Mouse (Mus musculus) hindbrain, embryonic 13.5 days (tissue): Measurements from ENCODE around the gene Afap1l2. TPM values are rescaled to one million over a fixed set of nuclear protein-coding genes. Genes with fewer than 3 reads are reported as not detected.

Experiments
- ATAC-seq: fragments of 200-750 bp; cut with Nextera tagmentation; 2 replicates; pipeline ENCODE4 v1.8.0; 2017; ENCODE audit warnings: moderate TSS enrichment; ENCODE audit not compliant: low FRiP score
- H3K27ac ChIP-seq: fragments of 300-500 bp; sonication (generic); 2 replicates; pipeline ENCODE4 v1.5.1; 2015; ENCODE audit warnings: inconsistent platforms, mild to moderate bottlenecking, moderate library complexity
- H3K27me3 ChIP-seq: fragments of 300-500 bp; sonication (generic); 2 replicates; pipeline ENCODE4 v1.6.1; 2015; ENCODE audit warnings: mild to moderate bottlenecking, inconsistent platforms
- H3K36me3 ChIP-seq: fragments of 300-500 bp; sonication (generic); 2 replicates; pipeline ENCODE4 v1.6.1; 2015; ENCODE audit warnings: mild to moderate bottlenecking, inconsistent platforms
- H3K4me1 ChIP-seq: fragments of 300-500 bp; sonication (generic); replicated peaks from 2 replicates; pipeline ENCODE4 v1.6.1; 2015; ENCODE audit warnings: inconsistent platforms
- H3K4me2 ChIP-seq: fragments of 300-500 bp; sonication (generic); 2 replicates; pipeline ENCODE4 v1.6.1; 2015; ENCODE audit warnings: inconsistent platforms, mild to moderate bottlenecking, moderate library complexity
- H3K4me3 ChIP-seq: fragments of 300-500 bp; sonication (generic); 2 replicates; pipeline ENCODE4 v1.5.1; 2015; ENCODE audit warnings: mild to moderate bottlenecking, inconsistent platforms
- H3K9ac ChIP-seq: fragments of 300-500 bp; sonication (generic); 2 replicates; pipeline ENCODE4 v1.6.1; 2015; ENCODE audit warnings: mild to moderate bottlenecking, inconsistent platforms
- H3K9me3 ChIP-seq: fragments of 300-500 bp; sonication (generic); 2 replicates; pipeline ENCODE4 v1.6.1; 2016; ENCODE audit warnings: inconsistent platforms
- WGBS: fragments of 180-500 bp; shearing (Covaris S2); methylation state at CpG from one replicate; pipeline ENCODE4 v1.1.7; 2015; 5-methylcytosine and 5-hydroxymethylcytosine counted together
- polyA plus RNA-seq: library from polyadenylated mRNA; unstranded; fragments of >200 nt; fragmentation: Nextera tagmentation; extraction: Ambion mirVana; gene quantifications from 2 replicates; pipeline ENCODE4 v1.2.1, GENCODE M21; 2015

Gene Afap1l2
- polyA plus RNA-seq, 1 experiment from 2014 or later = 12.2 TPM

DNA sequence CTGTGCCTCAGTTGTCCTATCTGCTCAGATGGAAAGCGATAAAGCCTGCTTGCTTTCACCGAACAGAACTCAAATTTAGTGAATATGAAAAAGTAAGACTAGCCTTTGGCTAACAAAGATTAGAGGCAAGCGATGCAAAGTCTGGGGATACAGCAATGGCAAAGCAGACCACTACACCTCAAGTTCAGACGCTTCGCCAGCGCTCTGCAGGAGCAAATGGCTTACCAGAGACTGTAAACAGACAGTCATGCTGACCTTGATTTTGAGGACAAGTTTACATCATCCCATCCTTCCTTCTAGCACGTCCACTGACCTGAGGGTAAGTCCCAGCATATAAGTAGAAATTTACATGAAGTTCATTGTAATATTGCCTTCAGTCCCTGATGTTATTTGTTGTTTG lies 61.8 kb downstream of the Afap1l2 start:
- H3K9me3 ChIP-seq = no peaks in the 10 kb centered on the region
- peaks cover 7% of the 10 kb centered on the region for H3K4me1 ChIP-seq
- ATAC-seq = no peak
- no peak overlapping the region for H3K4me3 ChIP-seq
- no peaks in the 10 kb centered on the region for H3K27me3 ChIP-seq
- no peak overlapping the region for H3K9ac ChIP-seq
- 0 out of 2 replicates have a peak, but pooled peaks cover 4% of the 10 kb centered on the region for H3K36me3 ChIP-seq
- 94% methylated on average over 7 of the region's 7 CpGs for WGBS
- no peak overlapping the region for H3K4me2 ChIP-seq
- no peak overlapping the region for H3K27ac ChIP-seq

DNA sequence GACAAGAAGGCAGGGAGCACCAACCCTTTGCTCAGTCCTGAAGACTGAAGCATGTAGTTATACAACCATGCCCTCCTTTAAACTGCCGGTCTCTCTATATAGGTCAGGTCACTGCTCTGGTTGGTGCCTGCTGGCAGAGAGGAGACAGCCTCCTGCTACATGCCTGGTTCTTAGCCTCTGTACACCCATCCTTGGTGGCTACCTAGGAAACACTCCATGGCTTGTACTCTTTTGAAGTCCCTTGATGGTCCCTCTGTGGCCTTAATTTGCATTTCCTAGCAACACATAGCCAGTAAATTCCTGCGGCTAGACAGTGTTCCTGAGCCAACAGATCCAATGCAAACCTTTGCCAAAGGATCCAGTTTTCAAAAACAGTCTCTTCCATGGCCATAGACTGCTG lies 62.4 kb downstream of the Afap1l2 start:
- no peak for ATAC-seq
- 67% methylated on average over 2 of the region's 2 CpGs for WGBS
- Histone ChIP-seq H3K9me3 (no peaks in the 10 kb centered on the region), H3K27ac (no peak overlapping the region), H3K4me2 (no peak overlapping the region), H3K4me1 (peaks cover 7% of the 10 kb centered on the region), H3K9ac (no peak overlapping the region), H3K36me3 (0 out of 2 replicates have a peak, but pooled peaks cover 4% of the 10 kb centered on the region), H3K4me3 (no peak overlapping the region), H3K27me3 (no peaks in the 10 kb centered on the region)

DNA sequence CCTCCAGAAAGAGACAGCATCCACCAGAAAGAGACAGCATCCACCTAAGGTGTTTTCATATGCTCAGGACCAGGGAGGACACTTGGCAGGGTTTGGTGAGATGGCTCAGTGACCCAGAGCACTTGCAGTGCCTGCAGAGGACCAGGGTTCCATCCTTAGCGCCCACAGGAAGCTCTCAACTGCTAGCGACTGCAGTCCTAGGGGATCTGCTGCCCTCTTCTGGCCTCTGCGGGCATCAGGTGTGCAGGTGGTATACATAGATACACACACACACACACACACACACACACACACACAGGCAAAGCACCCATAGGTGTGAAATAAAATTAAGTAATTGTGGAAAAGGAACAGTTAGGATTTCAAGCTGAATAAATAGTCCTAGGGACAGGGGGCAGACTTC lies 63.2 kb downstream of the Afap1l2 start:
- H3K36me3 ChIP-seq = 0 out of 2 replicates have a peak, but pooled peaks cover 4% of the 10 kb centered on the region
- WGBS = 97% methylated on average over 3 of the region's 3 CpGs
- H3K27me3 ChIP-seq = no peaks in the 10 kb centered on the region
- no peak overlapping the region for H3K4me3 ChIP-seq
- H3K4me2 ChIP-seq = no peak overlapping the region
- H3K9me3 ChIP-seq = no peaks in the 10 kb centered on the region
- H3K27ac ChIP-seq = no peak overlapping the region
- no peak overlapping the region for H3K9ac ChIP-seq
- ATAC-seq = no peak
- peaks cover 7% of the 10 kb centered on the region for H3K4me1 ChIP-seq

DNA sequence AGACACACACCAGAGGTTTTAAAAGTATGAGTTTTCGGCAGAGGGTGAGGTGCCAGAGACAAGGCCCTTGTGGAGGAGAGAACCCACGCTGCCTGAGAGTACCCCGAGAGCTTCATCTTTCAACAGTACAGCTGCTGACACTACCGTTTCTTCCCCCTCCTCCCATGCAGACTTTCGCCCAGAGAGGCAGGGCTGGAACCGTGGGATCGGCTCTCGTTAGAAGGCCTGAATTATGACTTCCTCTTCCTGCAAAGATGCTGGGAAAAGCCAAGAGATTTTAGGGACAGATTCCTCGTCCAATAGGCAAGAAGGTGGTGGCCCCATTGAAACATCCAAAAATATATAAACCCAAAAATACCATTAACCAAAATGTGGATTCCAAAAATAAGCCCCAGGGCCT lies 63.8 kb downstream of the Afap1l2 start:
- WGBS = 93% methylated on average over 9 of the region's 9 CpGs
- Histone ChIP-seq H3K36me3 (0 out of 2 replicates have a peak, but pooled peaks cover 4% of the 10 kb centered on the region), H3K4me2 (no peak overlapping the region), H3K4me1 (peaks cover 7% of the 10 kb centered on the region), H3K27ac (no peak overlapping the region), H3K9me3 (no peaks in the 10 kb centered on the region), H3K27me3 (no peaks in the 10 kb centered on the region), H3K9ac (no peak overlapping the region), H3K4me3 (no peak overlapping the region)
- ATAC-seq = no peak

DNA sequence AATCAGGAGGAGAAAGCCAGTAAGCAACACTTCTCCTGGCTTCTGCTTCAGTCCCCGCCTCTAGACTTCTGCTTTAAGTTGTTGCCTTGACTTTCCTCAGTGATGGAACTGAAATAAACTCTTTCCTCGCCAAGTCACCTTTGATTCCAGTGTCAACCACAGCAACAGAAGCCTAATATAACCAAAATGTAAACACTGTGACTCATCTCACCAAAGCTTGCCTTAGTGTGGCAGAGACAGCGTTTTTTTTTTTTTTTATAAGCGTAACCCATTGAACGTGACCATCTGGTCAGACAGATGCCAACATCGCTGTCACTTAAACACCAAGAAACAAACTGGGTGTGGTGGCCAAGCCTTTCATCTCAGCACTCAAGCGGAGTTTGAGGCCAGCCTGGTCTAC lies 65.8 kb downstream of the Afap1l2 start:
- WGBS = 95% methylated on average over 7 of the region's 7 CpGs
- Histone ChIP-seq H3K36me3 (0 out of 2 replicates have a peak, but pooled peaks cover 4% of the 10 kb centered on the region), H3K4me1 (peaks cover 7% of the 10 kb centered on the region), H3K27me3 (no peaks in the 10 kb centered on the region), H3K27ac (no peak overlapping the region), H3K4me3 (no peak overlapping the region), H3K4me2 (no peak overlapping the region), H3K9me3 (no peaks in the 10 kb centered on the region), H3K9ac (no peak overlapping the region)
- no peak for ATAC-seq

DNA sequence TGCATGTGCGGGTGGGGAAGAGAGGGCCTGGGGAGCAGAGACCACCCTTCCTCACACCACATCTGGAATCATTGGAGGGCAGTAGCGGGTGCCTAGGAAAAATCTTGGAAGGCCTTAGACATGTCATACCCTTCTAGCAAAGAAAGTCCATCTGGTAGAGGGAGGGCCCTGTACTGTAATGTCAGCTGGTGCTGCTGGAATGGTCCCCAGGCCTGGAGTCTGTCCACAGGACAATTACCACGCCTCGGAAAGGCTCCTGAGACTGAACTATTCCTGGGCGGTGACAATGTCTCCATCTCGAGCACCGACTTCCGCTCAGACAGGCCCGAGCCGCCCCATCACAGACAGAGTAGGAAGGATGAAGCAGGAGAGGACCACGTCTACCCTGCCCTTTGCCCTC lies 67.5 kb downstream of the Afap1l2 start:
- WGBS = 95% methylated on average over 11 of the region's 11 CpGs
- H3K4me2 ChIP-seq = no peak overlapping the region
- no peaks in the 10 kb centered on the region for H3K9me3 ChIP-seq
- no peak for ATAC-seq
- H3K4me3 ChIP-seq = no peak overlapping the region
- no peak overlapping the region for H3K9ac ChIP-seq
- peaks cover 4% of the 10 kb centered on the region; the same call in 1 of the 2 replicates for H3K36me3 ChIP-seq
- H3K27ac ChIP-seq = no peak overlapping the region
- H3K4me1 ChIP-seq = peaks cover 2% of the 10 kb centered on the region
- H3K27me3 ChIP-seq = no peaks in the 10 kb centered on the region

DNA sequence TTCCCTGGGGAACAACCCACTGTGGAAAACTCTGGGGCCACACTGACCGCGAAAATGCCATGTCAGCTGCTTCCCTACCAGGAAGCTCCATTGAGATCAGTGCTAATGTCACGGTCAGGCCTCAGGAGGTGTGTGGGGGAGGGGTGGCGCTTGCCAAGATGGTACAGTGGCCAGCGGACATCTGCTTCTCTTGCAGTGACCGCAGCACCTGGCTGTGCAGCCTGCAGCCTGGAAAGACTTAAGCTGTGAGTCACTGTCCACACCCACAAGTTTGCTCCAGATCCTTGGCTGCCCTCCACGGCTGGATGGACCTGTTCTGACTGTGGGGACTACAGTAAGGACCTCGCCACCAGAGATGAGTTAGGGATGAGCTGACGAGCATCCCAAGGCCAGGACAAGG lies 68.2 kb downstream of the Afap1l2 start:
- H3K9ac ChIP-seq = no peak overlapping the region
- no peaks in the 10 kb centered on the region for H3K27me3 ChIP-seq
- H3K4me2 ChIP-seq = no peak overlapping the region
- no peaks in the 10 kb centered on the region for H3K9me3 ChIP-seq
- WGBS = 81% methylated on average over 9 of the region's 9 CpGs
- no peak overlapping the region for H3K27ac ChIP-seq
- no peak overlapping the region for H3K4me3 ChIP-seq
- ATAC-seq = no peak
- no peaks in the 10 kb centered on the region for H3K4me1 ChIP-seq
- H3K36me3 ChIP-seq = peaks cover 3% of the 10 kb centered on the region; the same call in 1 of the 2 replicates

DNA sequence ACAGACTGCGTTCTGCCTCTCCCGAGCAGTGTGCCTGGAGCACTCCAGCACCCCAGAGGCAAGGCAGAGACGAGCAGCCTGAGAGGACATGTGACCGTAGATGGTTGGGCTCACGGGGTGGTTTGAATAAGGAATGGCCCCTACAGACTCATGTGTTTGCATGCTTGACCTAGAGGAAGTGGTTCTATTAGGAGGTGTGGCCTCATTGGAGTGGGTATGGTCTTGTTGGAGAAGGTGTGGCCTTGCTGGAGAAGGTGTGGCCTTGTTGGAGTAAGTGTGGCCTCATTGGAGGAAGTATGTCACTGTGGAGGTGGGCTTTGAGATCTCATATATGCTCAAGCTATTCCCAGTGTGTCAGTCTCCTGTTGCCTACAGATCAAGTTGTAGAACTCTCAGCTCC lies 70.1 kb downstream of the Afap1l2 start:
- WGBS = 90% methylated on average over 5 of the region's 5 CpGs
- Histone ChIP-seq H3K4me1 (no peaks in the 10 kb centered on the region), H3K9me3 (no peaks in the 10 kb centered on the region), H3K27me3 (no peaks in the 10 kb centered on the region), H3K36me3 (no peaks in the 10 kb centered on the region; the same call in 1 of the 2 replicates), H3K9ac (no peak overlapping the region), H3K4me2 (no peak overlapping the region), H3K27ac (no peak overlapping the region), H3K4me3 (no peak overlapping the region)
- ATAC-seq = no peak

DNA sequence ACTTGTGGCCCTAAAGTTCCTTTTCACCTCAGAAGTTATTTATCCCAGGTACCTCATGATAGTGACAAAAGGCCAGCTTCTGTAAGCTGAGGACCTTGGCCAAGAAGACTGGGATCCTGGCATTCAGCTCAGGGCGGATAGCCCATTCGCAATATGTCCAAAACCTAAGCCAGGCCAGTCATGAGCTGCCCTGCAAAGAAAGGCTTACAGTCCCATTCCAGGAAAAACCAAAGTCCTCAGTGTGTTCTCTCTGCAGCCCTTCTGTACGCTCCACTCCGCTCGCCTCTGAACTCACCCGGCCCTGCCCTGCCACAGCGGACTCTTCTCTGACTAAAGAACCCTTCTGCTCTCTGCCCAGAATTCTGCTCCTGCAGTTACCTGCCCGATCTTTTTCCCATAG lies 71.8 kb downstream of the Afap1l2 start:
- Histone ChIP-seq H3K36me3 (no peaks in the 10 kb centered on the region; the same call in 1 of the 2 replicates), H3K9me3 (no peaks in the 10 kb centered on the region), H3K27me3 (no peaks in the 10 kb centered on the region), H3K9ac (no peak overlapping the region), H3K4me1 (no peaks in the 10 kb centered on the region), H3K4me2 (no peak overlapping the region), H3K27ac (no peak overlapping the region), H3K4me3 (no peak overlapping the region)
- ATAC-seq = no peak
- 100% methylated on average over 8 of the region's 8 CpGs for WGBS

DNA sequence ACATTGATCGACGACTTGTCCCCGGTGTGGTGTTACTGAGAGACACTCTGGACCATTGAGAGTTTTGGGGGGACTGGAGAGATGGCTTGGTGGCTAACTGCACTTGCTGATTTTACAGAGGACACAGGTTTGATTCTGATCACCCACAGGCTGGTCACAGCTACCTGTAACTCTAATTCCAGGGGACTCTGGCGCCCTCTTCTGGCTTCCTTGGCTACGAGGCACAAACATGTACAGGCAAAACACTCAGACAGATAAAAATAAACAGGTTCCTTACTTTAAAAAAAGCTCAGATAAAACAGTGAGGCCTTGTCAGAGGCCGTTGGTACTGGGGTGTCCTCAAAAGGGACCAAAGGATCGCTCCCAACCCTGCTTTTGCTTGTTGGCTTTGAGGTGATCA lies 72.3 kb downstream of the Afap1l2 start:
- ATAC-seq = no peak
- H3K4me3 ChIP-seq = no peak overlapping the region
- H3K4me2 ChIP-seq = no peak overlapping the region
- 80% methylated on average over 7 of the region's 7 CpGs for WGBS
- H3K27ac ChIP-seq = no peak overlapping the region
- no peaks in the 10 kb centered on the region; the same call in 1 of the 2 replicates for H3K36me3 ChIP-seq
- H3K4me1 ChIP-seq = no peaks in the 10 kb centered on the region
- H3K9me3 ChIP-seq = no peaks in the 10 kb centered on the region
- H3K9ac ChIP-seq = no peak overlapping the region
- no peaks in the 10 kb centered on the region for H3K27me3 ChIP-seq

DNA sequence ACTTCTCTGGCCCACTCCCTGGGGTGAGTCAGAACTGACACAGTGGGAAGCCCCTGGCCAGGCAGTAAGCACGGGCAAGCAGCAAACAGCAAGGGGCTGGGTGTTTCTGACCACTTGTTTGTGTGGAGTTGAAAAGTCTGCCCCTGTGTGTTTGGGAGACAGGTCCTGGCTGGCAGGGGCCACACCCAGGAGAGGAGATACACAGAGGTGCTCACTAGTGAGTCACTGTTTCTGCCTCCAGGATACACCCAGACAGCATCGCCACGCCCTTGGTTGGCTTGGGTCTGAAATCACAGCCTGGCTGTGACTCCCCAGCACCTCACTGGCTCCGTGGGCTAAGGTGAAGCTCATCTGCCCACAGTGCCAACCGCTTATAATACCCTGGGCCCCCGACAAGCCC lies 72.9 kb downstream of the Afap1l2 start:
- no peaks in the 10 kb centered on the region; the same call in 1 of the 2 replicates for H3K36me3 ChIP-seq
- ATAC-seq = no peak
- WGBS = 91% methylated on average over 6 of the region's 6 CpGs

DNA sequence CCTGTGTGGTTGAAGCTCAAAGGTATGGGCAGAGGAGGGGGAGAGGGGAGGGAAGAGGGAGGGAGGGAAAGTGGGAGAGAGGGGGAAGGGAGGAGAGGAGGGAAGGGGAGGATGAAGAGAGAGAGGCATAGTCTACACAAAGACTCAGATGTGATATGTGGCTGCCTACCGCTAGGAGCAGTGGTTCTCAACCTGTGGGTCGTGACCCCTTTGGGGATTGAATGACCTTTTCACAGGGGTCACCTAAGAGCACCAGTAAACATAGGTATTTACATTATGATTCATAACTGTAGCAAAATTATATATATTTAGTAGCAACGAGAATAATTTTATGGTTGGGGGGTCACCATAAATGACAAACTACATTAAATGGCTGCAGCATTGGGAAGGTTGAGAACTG lies 74.2 kb downstream of the Afap1l2 start:
- WGBS = 83% methylated on average over 3 of the region's 3 CpGs
- Histone ChIP-seq H3K4me2 (no peak overlapping the region), H3K9ac (no peak overlapping the region), H3K36me3 (no peaks in the 10 kb centered on the region; the same call in 1 of the 2 replicates), H3K4me1 (no peaks in the 10 kb centered on the region), H3K27ac (no peak overlapping the region), H3K4me3 (no peak overlapping the region), H3K9me3 (no peaks in the 10 kb centered on the region), H3K27me3 (no peaks in the 10 kb centered on the region)
- ATAC-seq = no peak

More for the DNA sequence above, 72.9 kb downstream of the Afap1l2 start:
- Histone ChIP-seq H3K27me3 (no peaks in the 10 kb centered on the region), H3K4me2 (no peak overlapping the region), H3K9ac (no peak overlapping the region), H3K4me3 (no peak overlapping the region), H3K4me1 (no peaks in the 10 kb centered on the region), H3K27ac (no peak overlapping the region), H3K9me3 (no peaks in the 10 kb centered on the region)

DNA sequence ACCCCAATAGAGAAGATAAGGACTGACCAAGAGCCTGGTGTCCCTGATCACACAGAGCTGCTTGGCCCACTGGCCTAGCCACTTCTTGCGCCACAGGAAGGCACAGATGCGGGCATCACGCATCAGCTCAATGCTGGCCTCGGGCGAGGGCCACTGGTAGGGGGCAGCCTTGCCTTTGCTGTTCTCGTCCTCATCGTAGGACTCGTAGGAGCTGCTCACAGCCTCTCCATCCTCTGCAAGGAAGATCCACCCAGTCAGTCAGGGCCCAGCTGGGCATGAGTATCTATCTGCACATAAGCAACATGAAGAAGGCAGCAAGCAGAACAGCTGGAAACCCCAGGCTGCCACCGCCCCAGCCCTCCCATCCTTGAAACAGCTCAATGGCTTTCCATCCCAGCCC lies 78.0 kb downstream of the Afap1l2 start:
- WGBS = 80% methylated on average over 9 of the region's 9 CpGs
- H3K4me2 ChIP-seq = no peak overlapping the region
- no peak overlapping the region for H3K27ac ChIP-seq
- H3K9ac ChIP-seq = no peak overlapping the region
- H3K36me3 ChIP-seq = no peaks in the 10 kb centered on the region
- no peak for ATAC-seq
- H3K9me3 ChIP-seq = no peaks in the 10 kb centered on the region
- H3K4me1 ChIP-seq = no peaks in the 10 kb centered on the region
- H3K4me3 ChIP-seq = no peak overlapping the region
- H3K27me3 ChIP-seq = no peaks in the 10 kb centered on the region
